Mouse (Mus musculus) erythroblast, embryonic 14.5 days (primary cell): ENCODE measurements around the gene Irf3. TPM values are rescaled to one million over a fixed set of nuclear protein-coding genes. Genes with fewer than 3 reads are reported as not detected.

Experiments
- H3K27me3 ChIP-seq: 2 replicates; pipeline ENCODE4 v1.6.1; 2012; ENCODE audit warnings: inconsistent platforms; ENCODE audit not compliant: control insufficient read depth
- H3K36me3 ChIP-seq: 2 replicates; pipeline ENCODE4 v1.6.1; 2012; ENCODE audit warnings: mild to moderate bottlenecking, inconsistent platforms; ENCODE audit not compliant: control insufficient read depth
- H3K4me1 ChIP-seq: 2 replicates; pipeline ENCODE4 v1.6.1; 2012; ENCODE audit warnings: inconsistent platforms; ENCODE audit not compliant: control insufficient read depth
- H3K4me3 ChIP-seq: replicated peaks from 2 replicates; pipeline ENCODE3; 2012; ENCODE audit warnings: moderate library complexity, mild to moderate bottlenecking, inconsistent platforms
- H3K9me3 ChIP-seq: 2 replicates; pipeline ENCODE4 v1.6.1; 2012; ENCODE audit warnings: low read length, inconsistent platforms, mixed read lengths; ENCODE audit not compliant: control insufficient read depth
- GATA1 ChIP-seq: IDR thresholded peaks from 2 replicates; pipeline ENCODE4 v1.6.1; 2012; ENCODE audit warnings: low read length, inconsistent platforms, mixed read lengths
- TAL1 ChIP-seq: IDR thresholded peaks from 3 replicates; pipeline ENCODE4 v1.6.1; 2012; ENCODE audit warnings: low read length, inconsistent platforms, mixed read lengths
- polyA plus RNA-seq: library from polyadenylated mRNA; stranded (reverse); fragments of >175 nt; gene quantifications from 2 replicates; pipeline ENCODE4 v1.2.3, GENCODE M21; 2012

Gene Irf3
- polyA plus RNA-seq, 1 experiment = 10.6 TPM

DNA sequence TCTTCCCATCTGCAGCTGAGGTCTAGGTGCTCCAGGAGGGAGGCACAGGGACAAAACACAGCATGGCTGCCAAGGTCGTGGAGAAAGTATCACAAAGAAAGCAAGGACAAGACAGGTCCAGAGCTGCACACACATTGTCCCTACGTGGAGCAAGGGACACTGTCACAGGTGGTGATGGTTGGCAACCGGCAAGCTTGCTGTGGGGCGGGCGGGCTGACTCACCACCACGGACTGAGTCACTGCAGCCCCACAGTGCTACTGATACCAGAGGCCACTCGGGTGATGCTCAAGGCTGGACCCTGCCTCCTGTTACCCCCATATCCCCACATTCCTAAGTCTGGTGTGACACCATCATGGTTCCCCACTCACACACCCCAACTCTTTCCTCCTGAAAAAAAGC lies 5.0 kb downstream of the Irf3 start:
- no peak overlapping the region for H3K4me3 ChIP-seq
- peaks cover 7% of the 10 kb centered on the region for H3K9me3 ChIP-seq
- H3K36me3 ChIP-seq = peaks cover 81% of the 10 kb centered on the region
- TF ChIP-seq GATA1 = no peak
- TF ChIP-seq TAL1 = no peak
- H3K4me1 ChIP-seq = peaks cover 45% of the 10 kb centered on the region
- H3K27me3 ChIP-seq = no peaks in the 10 kb centered on the region; the same call in 1 of the 2 replicates

DNA sequence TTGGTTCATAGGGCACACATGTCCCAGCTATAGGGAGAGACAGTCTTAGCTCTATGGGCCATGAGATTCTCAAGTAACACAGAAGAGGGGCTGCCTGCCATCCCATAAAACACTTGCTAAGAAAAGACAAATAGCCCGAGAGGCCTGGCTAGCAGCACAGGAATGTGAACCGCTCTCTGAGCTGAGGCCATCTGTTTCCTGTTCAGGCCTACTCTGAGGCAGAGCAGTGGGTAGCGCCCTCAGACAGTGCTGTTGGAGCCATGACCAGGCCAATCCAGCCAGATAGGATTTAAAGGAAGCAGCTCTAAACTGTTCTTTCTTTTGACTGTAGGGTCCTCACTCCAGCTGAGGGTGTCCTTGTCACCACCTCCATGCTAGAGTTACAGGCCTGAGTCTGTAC lies 7.1 kb downstream of the Irf3 start:
- no peak overlapping the region for H3K4me3 ChIP-seq
- peaks cover 2% of the 10 kb centered on the region; the same call in 1 of the 2 replicates for H3K27me3 ChIP-seq
- TF ChIP-seq GATA1 = no peak
- TF ChIP-seq TAL1 = no peak
- peaks cover 34% of the 10 kb centered on the region for H3K4me1 ChIP-seq
- peaks cover 99% of the 10 kb centered on the region for H3K36me3 ChIP-seq
- peaks cover 18% of the 10 kb centered on the region for H3K9me3 ChIP-seq

DNA sequence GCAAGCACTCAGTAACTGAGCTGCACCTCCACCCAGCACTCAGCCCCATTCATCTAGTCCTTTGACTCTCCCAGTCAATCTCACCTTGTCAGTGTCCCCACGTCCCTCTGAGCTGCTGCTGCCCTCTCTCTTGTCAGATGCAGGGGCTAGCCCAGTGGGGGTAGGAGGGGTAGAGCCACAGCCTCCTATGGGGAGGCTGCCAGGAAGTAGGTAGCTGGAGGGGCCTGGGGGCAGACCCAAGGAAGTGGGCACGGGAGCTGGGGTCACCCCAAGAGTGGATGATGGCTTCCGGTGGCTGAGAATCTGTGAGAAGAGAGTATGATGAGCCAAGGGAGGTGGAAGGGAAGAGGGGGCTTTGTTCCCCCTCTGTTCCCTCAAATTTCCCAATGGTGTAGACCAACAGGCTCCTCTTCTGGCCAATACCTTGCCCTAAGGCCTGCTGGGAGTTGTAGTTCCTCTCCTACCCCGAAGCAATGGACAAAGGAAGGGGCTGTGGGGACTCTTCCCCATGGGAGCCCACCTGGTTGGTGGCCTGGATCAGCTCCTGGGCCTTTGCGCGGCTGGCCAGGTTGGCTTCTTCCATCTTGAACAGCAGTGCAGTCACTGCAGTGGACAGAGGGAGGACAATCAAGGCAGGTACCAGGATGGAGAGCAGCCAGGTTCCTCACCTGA lies 8.0 kb downstream of the Irf3 start:
- H3K36me3 ChIP-seq = peaks cover 99% of the 10 kb centered on the region
- no peak overlapping the region for H3K4me3 ChIP-seq
- peaks cover 35% of the 10 kb centered on the region for H3K4me1 ChIP-seq
- peaks cover 2% of the 10 kb centered on the region; the same call in 1 of the 2 replicates for H3K27me3 ChIP-seq
- H3K9me3 ChIP-seq = peaks cover 18% of the 10 kb centered on the region
- no peak for TF ChIP-seq GATA1
- TF ChIP-seq TAL1 = no peak

DNA sequence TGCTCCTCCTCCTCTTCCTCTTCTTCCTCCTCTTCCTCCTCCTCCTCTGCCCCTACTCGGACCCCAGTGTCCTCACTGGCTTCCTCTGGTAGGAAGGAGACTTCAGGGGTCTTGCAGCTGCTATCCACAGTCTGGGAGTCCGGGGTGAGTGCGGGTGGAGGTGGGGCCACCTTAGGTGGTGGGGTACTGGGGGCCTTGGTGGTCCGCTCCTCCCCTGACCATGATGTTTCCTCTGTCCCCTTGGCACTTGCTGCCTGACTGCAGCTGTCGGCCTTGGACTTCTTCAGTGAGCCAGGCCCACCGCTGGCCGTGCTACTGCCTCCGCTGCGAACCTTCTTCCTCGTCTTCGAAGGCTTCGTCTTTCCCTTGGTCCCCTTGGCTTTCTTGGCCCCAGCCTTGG lies 9.1 kb downstream of the Irf3 start:
- H3K4me1 ChIP-seq = peaks cover 29% of the 10 kb centered on the region
- H3K4me3 ChIP-seq = no peak overlapping the region
- TF ChIP-seq TAL1 (no peak), GATA1 (no peak)
- peaks cover 18% of the 10 kb centered on the region for H3K9me3 ChIP-seq
- peaks cover 2% of the 10 kb centered on the region; the same call in 1 of the 2 replicates for H3K27me3 ChIP-seq
- H3K36me3 ChIP-seq = peaks cover 99% of the 10 kb centered on the region

DNA sequence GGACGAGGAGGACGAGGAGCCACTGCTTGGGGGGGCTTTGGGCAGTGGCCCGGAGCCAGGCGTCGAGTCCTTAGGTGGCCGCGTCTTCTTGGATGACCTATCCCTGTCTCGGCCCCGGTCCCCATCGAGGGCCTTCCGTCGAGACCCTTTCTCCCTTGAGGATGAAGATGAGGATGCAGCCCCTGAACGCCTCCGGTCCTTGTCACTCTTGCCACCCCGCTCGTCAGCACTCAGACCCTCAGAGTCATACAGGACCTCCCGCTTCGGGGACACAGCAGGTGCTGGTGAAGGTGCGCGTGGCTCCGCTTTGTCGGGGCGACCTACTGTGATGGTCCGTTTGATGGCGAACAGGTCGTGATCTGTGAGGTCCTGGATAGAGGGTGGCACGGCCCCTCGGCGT lies 9.7 kb downstream of the Irf3 start:
- no peak for TF ChIP-seq TAL1
- no peak for TF ChIP-seq GATA1
- Histone ChIP-seq H3K4me1 (peaks cover 32% of the 10 kb centered on the region), H3K4me3 (no peak overlapping the region), H3K27me3 (peaks cover 2% of the 10 kb centered on the region; the same call in 1 of the 2 replicates), H3K9me3 (peaks cover 18% of the 10 kb centered on the region), H3K36me3 (peaks cover 99% of the 10 kb centered on the region)

DNA sequence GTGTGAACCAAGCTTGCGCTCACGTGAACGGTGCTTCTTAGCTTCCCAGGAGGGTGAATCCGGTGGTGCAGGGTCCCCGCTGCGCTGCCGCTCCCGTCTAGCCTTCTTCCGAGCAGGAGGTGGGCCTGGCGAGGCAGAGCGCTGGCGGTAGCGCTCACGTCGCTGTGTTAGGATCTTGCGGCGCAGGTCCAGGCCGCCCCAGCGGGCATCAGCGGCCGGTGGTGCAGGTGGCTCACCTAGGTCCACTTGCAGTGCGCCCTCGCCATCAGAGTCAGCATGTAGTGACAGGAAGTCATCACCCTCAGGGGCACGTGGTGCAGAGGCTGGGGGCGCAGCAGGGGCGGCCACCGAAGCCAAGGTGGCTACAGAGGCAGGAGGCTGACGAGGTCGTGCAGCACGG lies 10.4 kb downstream of the Irf3 start:
- H3K4me3 ChIP-seq = no peak overlapping the region
- TF ChIP-seq TAL1 = no peak
- no peak for TF ChIP-seq GATA1
- peaks cover 2% of the 10 kb centered on the region; the same call in 1 of the 2 replicates for H3K27me3 ChIP-seq
- H3K9me3 ChIP-seq = peaks cover 18% of the 10 kb centered on the region
- peaks cover 99% of the 10 kb centered on the region for H3K36me3 ChIP-seq
- peaks cover 35% of the 10 kb centered on the region for H3K4me1 ChIP-seq

DNA sequence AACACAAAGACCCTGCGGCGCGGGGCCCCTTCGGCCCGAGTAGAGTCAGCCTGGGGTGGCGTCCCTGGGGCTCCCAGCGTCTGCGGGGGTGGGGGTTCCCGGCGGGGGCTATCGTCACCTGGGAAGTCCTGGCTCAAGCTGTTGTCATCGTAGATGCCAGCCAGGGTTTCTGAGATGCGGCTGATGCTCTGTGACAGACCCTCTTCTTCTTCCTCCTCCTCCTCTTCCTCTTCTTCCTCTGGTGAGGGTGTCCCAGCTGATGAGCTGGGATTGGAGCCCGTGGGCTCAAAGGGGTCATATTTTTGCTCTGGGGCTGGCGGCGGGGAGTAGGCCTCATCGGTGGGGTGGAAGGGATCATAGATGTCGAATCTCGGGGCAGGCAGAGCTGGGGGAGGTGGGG lies 11.0 kb downstream of the Irf3 start:
- no peak for TF ChIP-seq TAL1
- TF ChIP-seq GATA1 = no peak
- Histone ChIP-seq H3K4me3 (no peak overlapping the region), H3K27me3 (peaks cover 2% of the 10 kb centered on the region; the same call in 1 of the 2 replicates), H3K9me3 (peaks cover 18% of the 10 kb centered on the region), H3K36me3 (peaks cover 99% of the 10 kb centered on the region), H3K4me1 (peaks cover 41% of the 10 kb centered on the region)

DNA sequence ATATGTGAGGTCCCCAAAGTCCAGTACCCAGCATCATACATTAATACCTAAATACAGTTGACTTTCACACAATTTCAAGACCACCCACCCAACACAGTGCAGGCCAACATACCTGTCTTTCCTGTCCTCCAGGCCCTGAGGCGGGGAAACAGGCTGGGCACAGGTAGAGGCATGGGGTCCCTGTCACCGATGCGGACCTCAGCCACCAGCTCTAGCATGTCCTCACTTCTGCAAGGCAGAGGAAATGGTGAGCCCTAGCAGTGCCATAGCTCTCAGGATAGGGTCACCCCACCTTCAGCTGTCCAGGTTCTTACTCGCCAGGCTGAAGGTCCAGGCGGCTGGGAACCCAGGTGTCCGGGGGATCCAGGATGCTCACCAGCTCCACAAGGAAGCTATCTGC lies 14.6 kb downstream of the Irf3 start:
- Histone ChIP-seq H3K9me3 (peaks cover 15% of the 10 kb centered on the region), H3K4me1 (peaks cover 67% of the 10 kb centered on the region), H3K36me3 (peaks cover 73% of the 10 kb centered on the region), H3K27me3 (peaks cover 2% of the 10 kb centered on the region; the same call in 1 of the 2 replicates), H3K4me3 (no peak overlapping the region)
- TF ChIP-seq GATA1 (no peak), TAL1 (no peak)

DNA sequence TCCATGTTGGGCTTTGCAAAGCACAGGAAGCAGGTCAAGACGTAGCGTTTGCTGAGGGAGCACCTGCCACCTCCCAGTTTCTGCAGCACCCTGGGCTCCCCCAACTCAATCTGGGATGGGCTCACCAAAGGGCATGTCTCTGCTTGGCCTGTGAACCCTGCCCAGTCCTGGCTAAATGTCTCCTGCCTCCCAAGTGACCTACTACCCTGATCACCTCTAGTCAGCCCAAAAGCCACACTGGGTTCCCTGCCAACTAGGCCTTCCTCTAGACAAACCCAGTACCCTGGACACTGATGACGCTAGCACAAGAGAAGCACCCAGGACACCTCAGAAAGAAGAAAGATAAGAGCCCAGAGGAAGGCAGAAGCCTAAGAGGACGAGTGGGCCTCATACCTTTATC lies 15.4 kb downstream of the Irf3 start:
- Histone ChIP-seq H3K27me3 (no peaks in the 10 kb centered on the region; the same call in 1 of the 2 replicates), H3K36me3 (peaks cover 65% of the 10 kb centered on the region), H3K4me3 (no peak overlapping the region), H3K4me1 (peaks cover 73% of the 10 kb centered on the region), H3K9me3 (peaks cover 7% of the 10 kb centered on the region)
- TF ChIP-seq TAL1 = no peak
- TF ChIP-seq GATA1 = no peak
